Mouse (Mus musculus) right cerebral cortex, postnatal 10 days (tissue): ENCODE measurements at regions not wholly inside any gene's neighbourhood (a gene's known extent, or its start where the extent isn't known, plus 50 kb on each side); places are given as distances from the start of the nearest gene placed in this dataset.

Experiments used
- DNase-seq, 2 experiments: peaks; one replicate each; pipeline ENCODE4 v3.0.0; 2021; ENCODE audit warnings: low spot score in 2 of 2

DNA sequence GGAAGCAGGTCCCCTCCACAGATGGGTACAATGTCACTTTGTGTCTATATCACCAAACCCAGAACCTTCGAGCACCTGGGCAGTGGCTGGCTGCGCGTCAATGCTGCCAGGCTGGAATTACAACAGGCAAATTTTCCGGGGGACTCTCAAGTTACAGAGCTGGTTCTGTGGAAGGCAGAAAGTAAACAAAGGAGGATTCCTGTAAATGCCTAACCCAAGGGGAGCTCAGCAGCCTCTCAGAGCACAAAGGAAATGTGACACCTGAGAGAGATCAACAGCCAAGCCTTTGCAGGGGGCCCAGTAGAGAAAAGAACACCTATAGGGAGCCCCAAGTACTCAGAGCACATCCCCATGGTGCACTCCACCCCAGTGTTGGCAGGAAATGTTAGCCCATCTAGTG lies 70.7 kb downstream of the Setd4 start:
- no peak for DNase-seq

DNA sequence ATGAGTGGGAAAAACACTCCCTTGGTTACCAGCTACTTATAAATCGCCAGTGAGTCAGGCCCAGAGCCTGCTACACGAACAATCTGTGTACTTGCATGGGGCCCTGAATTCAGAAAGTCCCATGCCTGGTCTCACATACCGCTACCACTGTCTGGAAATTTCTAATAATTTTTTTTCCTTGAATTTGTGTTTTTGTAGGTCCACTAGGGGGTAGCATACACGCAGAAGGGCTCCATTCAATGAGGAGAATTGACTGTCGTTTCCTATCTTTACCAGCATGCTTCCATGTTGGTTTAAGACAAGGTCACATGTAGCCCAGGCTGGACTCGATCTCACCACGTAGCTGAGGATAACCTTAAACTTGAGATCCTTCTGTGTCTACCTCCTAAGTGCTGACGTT lies 71.9 kb downstream of the Setd4 start:
- DNase-seq: no peak

DNA sequence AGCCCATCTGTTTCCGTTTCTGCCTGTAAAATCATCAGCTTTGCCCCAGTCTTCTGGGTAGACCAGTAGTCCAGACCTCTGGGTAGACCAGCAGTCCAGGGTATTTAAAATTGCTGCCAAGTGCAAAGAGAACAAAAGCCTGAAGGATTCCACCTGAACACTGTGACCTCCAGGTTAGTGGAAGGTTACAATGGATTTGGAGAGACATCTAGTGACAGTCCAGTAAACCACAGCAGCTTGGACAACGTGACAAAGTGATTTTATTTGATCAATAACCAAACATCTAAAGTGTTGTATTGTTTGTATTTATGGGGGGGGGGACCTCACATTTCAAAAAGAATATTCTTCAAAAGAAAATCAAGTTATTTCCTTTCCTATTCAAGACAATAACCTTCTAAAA lies 81.4 kb downstream of the Setd4 start:
- no peak for DNase-seq

DNA sequence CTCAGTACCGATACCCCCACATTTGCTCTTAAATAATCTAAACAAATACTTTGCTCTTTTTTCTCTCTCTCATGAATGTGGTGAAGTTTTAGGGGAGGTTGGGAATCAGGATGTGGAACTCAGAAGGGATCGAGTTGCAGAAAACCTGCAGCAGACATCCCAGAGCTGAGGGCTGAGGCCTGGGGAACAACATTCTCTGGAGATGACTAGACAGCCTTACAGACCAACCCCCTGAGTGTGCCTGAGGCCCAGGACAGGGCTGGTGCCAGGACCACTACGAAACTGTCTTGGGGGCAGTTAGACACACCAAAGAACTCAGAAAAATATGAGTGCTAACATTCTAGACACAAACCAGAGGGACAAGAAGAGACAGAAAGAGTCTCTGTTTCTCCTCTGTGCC lies 83.4 kb downstream of the Setd4 start:
- DNase-seq: no peak

DNA sequence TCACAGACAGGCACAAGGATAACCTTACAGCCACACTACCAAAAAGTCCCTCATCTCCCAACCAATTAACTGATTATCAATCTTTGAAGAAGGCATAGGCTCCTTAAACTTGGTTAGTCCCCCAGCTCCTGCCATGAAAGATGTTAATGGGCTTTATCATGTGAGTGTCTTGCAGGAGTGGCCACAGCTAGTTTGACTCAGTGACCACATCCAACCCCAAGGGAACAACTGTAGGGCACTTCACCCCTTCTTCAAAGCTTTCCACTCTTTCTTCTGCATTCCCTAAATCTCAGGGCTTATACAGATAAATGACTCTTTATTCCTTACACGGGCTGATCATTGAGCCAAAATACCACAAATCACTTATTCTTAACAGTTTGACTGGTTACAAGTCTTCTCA lies 85.2 kb downstream of the Setd4 start:
- no peak for DNase-seq

DNA sequence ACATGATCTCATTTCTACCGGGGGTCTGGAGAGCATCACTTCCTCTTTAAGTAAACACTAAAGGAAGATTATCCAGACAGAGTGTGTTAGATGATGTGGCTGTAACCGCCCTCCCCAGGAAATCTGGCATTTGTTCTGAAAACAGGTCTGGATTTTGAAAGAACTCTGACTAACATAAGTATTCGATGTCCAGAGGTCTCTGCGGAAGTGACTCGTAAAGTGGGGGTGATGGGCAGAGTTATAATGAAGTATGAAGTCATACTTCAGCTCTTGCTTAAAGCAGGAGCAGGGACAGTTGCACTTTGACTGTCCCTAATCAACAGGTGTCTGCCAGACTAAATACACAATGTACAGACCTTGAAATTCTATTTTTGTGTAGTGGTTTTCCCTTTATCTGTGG lies 87.1 kb downstream of the Setd4 start:
- DNase-seq: no peak

DNA sequence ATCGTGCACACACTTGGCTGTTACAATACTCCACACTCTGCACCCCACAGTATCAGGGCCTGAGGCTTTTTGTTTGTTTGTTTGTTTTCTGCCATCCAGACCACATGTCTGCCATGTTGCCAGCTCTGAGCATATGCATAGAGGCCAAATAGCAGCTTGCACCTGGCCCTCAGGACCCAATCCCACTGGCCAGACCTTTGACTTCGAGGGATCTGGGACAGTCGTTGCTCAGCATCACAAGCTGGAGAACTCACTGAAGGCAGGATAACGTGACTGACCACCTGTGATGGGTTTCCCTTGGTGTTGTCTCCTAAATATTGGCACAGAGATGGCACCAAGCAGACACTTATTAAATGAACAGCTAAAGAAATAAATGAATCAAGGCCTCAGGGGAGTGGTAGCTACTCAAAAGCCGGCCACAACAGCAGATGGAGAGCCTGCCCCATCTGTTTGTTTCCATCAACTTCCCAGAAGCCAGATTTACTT lies 88.4 kb downstream of the Setd4 start:
- peak in 1 of 2 experiments; percentile 42 for DNase-seq

DNA sequence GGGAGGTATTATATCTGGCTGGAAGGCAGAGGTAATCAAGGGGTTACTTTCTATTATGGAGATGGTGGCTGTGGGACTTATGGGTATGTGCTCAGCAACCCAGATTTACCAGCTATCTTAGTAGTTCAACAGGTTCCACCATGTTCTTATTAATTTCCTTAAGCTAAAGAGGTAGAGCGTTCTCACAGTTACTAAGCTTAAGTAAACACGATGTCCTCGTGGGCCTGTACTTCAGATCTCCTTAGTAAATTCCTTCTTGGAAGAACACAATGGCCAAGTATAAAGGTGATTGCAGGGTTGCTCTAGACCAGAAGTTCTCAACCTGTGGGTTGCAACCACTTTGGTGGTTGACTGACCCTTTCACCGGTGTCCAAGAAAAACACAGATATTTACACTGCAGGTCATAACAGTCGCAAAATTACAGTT lies 90.2 kb downstream of the Setd4 start:
- no peak for DNase-seq

DNA sequence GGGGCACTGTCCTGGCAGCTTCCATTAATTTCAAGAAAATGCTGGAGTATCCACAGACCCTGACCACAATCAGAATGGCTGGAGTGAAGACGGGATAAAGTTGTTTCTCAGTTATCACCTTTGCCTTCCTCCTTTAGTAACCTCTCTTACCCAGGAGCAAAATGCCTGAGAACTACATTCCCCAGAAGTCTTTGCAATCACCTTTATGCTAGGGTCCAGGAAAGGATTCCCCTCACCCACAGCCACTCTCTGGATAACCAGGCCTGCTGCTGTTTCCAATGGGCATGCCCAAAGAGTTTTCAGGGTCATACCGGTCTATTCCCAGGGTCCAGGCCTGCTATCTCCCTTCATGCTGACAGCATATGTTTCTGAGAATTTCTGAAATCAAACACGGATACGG lies 91.9 kb downstream of the Setd4 start:
- DNase-seq: no peak

DNA sequence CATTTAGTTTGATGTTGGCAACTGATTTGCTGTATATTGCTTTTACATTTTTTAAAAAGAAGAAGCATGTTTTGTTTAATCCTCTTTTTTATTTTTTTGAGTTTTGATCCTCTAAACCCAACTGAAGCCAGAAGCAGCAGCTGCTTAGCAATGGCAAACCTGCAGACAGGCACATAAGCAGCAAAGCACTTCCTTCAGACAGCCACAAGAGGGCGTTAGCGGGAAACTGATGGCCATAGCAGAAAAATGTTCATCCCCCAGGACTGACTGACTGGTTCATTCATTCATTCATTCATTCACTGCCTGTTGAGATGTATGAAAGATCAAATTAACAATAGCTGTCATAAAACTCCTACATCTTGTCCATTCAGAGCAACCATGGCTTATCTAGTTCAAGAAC lies 92.3 kb downstream of the Setd4 start:
- DNase-seq: no peak

DNA sequence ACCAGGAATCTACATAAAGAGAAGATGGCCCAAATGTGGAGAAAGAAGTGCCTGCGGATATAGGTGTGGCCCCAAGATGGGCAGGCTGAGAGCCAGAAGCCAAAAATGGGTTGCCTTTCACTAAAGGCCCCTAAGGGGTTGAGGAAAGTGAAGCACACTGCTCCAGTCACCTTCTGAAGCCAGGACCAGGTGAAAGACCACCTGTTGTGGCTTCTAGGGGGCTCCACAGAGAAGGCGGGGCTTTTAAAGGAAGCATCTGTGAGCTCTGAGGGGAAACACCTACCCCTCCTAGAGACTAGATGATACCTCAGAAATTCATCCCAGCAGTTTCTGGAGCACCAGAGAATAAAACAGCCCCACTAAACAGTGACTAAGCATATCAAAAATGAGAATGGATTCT lies 105.1 kb downstream of the Setd4 start:
- DNase-seq: no peak

DNA sequence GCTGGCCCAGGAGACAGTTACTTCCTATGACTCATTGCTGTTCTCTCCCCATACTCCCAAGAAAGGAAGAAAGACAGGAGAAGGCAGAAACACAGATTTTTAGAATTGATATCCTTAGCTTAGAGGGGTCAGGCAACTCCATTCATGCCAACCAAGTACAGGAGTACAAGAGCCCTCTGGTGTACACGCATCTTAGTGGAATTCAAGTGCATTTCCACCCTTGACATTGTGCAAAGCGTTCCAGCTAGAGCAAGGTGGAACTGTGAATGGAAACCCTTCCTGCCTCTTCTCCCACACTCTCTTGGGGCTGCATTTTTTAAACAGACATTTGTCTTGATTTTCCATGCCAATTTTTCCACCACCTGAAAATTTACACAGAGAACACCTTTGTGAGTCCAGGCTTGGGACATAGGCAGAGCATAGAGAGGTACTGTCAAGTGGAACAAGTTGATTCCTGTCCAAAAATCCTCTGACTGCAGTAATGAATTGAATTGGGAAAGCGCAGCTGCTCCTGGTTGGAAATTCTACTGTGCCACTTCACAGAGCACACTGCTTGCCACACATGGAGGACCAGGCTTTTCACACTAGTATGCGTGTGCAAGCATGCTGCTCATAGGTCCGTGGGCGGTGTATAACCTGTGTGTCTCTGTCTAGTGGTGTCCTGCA lies 110.4 kb downstream of the Setd4 start:
- no peak for DNase-seq

DNA sequence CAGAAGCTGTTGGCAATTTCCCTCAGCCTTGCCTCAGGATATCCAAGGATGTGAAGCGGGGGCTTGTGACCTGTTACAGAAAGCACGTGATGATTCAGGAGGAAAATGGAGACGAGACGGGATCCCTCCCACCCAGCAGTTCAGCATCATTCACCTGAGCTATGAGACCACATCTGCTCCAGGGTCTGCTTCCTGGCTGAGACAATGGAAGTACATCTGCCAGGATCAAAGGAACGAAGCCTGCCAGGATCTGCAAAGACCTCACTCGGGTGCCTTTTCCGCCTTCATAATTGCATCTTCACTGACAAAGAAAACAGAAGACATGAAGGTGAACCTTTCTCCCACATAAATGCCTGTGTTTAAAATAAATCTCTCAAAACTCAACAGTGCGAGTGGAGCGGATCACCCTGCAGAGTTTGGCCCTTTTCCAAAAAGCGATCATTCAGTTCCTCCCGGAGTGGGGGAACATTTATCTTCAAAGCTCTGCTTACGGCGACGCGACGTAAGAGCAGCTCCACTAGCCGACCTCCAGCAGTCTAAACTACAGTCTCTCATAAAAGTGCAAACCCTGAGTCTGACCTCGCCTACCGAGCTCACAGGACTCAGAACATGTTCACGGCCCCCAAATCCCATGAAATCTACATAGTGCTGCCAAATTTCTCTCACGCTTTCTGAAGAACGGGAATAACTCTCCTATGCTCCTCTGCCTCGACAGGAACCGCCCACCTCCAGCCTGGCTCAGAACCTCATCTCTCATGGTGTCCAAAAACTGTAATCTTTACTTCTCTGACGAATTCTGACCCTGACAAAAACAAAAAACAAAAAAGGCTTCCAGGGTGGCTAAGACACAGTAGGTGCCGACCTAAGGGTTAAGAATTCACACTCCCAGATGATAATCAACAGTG lies 117.0 kb downstream of the Setd4 start:
- no peak for DNase-seq

DNA sequence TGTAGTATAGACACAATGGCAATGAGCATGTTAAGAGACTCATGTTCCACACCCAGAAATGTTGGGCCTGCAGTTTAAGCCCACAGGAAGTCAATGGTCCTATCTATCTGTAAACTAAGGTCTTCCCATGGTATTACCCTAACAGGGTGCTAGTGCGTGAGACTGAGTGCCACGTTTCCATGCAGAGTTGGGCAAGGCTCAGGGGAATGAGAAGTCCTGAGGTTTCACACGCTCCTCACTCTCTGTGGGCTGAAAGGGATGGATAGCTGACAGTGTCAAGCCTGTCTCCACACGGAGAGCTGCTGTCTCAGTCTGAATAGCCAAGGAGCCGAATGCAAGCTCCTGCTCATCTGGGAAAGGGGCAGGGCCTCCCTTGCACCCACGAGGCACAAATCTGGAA lies 133.9 kb downstream of the Setd4 start:
- no peak for DNase-seq

DNA sequence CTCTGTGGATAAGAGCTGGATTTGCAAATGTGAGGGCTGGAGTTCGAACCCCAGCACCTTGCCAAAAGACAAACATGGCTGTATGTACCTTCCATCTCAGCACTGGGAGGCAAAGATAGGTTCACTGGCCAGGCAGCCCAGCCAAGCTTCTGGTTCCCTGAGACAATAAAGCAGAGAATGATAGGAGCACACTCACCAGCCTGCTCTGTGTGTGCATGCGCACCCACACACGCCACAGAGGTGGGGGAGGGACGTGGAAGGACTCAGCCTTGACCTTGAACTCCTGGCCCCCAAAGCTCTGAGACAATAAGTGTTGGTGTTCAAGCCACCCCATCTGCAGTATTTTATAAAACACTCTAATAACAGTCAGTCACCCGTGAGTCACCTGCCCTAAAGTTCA lies 138.1 kb downstream of the Setd4 start:
- no peak for DNase-seq

DNA sequence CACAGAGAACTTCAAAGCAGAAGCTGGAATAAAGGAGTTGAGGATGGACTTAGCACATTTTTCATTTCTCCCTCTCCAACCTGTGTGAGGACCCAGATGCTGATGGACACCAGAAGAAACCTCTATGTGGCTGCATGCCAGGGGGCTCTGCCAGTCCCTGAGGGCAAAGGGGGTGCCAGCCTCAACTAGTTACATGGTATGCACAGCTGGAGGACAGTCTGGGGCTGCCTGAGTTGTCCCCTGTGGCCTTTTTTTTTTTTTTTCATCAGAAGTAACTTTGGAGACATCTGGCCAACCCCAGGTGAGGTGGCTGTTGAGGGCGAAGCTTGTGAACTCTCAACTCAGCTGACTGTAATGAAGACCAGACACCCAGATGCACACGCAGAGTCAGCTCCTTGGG lies 139.0 kb downstream of the Setd4 start:
- no peak for DNase-seq

DNA sequence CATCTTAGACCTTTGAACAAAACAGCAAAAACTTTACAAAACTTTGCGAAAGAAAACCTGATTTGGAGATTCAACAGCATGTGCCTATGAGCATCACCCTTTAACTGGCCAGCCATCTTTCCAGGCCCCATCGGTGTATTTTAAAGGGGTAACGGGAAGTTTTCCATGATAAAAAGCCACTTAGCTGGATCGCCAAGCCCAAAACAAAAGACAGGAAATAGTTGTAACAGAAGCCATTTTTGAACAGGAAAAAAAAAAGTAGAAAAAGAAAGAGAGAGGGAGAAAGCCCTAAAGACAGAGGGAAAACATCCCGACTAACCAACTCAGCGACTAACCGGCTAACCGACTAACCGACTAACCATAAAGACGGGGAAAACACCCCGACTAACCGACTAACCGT lies 140.5 kb downstream of the Setd4 start:
- DNase-seq: no peak

DNA sequence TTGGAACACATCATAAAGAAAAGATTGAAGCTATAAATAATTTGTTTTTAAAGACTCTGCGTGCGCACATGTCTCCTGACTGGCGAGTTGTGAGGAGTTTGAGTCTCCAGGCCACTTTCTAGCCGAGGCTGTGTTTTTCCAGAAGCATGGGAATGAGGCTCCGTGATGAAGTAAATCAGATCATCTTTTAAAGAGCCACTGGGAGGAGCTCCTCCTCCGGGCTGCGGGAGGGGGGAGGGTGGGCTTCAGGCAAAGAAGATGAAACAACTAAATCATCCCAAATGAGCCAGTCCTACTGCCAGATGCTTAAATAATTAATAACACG lies 141.6 kb downstream of the Setd4 start:
- no peak for DNase-seq

DNA sequence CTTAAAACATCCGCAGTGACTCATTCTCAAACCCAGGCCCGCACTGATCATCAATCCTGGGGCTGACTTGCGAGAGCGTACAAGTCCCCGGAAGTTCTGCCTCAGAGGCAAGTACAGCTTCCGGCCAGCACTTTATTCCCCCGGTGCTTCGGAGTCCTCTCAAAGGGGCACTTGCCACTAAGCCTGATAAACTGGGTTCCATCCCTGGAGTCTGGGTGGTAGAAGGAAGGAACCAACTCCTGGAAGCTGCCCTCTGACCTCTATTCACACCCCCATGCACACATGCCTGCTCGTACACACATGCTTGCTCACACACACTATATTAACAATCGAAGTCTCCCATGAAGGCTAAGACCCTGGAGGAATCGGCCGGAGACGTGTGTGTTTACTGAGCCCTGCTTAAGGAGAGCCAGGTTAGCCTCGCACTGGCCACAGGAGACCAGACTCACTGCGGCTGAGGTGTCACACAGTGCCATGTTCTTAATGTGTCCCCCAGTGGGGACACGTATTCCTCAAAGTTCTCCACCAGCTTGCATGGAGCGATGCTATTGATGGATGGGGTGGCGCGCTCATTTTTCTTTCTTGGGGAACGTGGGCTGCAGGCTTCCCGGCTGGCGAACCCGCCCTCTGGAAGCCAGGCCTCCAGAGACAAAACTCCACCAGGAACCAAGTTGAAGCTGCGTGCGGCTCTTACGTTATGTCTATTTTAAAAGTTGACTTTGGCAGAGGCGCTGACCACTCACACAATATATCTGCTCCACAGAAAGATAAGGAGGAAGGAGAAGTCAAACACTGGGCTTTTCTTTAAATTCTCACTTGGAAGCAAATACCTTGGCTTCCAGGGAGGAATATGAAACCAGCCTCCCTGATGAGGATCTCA lies 142.2 kb downstream of the Setd4 start:
- no peak for DNase-seq

DNA sequence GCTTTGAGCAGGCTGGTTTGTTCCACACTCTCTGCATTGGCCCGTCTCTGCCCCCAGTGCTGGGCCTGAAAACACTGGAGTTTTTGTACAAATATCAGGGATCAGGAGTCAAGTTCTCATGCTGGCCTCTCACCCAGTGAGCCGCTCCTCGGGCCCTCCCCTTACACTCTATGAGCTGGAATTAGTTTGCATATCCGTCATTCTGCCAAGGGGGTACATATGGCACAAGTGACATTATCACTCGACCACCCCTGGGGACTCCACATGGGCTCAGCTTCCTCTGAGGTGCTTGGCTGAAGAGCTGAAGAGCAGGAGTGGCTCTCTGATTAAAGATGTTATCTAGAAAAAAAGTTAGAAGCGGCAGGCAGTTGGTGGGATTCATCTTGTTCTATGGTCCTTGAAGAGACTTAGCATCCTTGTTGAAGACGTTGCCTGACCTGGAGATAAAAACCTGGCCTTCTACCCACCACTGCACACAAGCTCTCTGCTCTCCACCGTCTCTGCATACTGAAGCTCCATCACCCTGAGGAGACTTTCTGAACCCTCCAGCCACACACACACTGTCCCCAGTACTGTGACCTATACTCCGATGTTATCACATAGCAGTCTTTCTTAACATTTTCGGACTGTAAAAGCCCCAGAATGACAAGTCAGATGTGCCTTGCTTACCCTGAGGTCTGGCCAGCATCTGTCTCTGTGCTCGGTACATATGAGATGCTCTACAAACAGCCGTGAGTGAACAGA lies 144.2 kb downstream of the Setd4 start:
- no peak for DNase-seq

DNA sequence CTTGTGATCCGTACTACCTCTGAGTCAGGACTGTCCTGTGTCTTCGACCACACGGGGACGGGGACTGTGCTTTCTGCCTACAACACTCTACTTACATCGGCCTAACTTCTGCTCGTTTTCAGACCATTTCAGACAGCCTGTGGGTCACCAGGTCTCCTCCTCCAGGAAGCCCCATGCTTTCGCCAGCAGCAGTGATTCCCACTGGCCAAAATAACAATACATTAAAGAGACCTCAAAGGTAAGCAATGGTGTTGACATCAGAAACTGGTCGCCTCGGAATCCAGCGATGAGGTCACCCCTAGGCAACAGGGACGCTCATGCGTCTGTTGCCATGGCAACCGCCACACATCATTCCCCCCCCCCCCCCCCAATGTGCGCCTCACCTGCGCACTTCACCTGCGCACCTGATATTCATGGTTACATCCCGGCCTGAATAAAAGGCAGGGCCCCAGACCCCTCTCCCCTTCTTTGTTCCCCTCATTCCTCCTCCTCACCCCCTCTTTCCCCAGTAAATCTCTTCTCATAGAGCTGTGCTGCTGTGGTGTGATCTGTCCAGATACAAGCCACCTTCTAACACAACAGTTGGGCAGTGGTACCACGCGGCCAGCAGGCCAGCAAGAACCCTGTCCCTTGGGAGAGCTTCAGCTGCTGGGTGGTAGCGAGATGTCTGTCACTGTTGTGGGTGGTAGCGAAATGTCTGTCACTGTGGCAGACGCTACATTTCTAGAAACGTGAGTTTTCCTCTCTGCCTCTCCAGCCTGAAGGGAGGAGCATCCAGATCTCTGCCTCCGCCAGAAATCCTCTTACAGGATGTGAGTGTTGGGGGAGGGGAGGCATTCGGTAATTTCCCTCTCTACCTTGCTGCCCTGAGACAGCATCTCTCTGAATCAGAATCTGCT lies 145.0 kb downstream of the Setd4 start:
- DNase-seq: peak; percentile 46 to 52
